Mouse (Mus musculus): ENCODE data around the gene Cdc34b. TPM values are rescaled to one million over a fixed set of nuclear protein-coding genes. Genes with fewer than 3 reads are reported as not detected.

The Cdc34b gene
- polyA plus RNA-seq, 1 experiment from 2014 or later = not detected

- Histone ChIP-seq H3K36me3 (ENCODE audit: control insufficient read depth, insufficient read depth, low read length) (no peaks in the 10 kb centered on the region), H3K9ac (ENCODE audit: low read depth, low read length) (no peak overlapping the region), H3K4me1 (ENCODE audit: control insufficient read depth, insufficient read depth, low read depth, low read length) (no peaks in the 10 kb centered on the region), H3K27ac (ENCODE audit: low read depth, low read length) (no peak overlapping the region), H3K4me2 (ENCODE audit: low read length) (no peak overlapping the region), H3K27me3 (replicated peaks; ENCODE audit: control insufficient read depth, insufficient read depth, low read length) (no peaks in the 10 kb centered on the region), H3K4me3 (ENCODE audit: low read length) (no peak overlapping the region), H3K9me3 (ENCODE audit: control insufficient read depth, low read length) (no peaks in the 10 kb centered on the region)
- ATAC-seq = no peak
- WGBS = 28% methylated on average over 4 of the region's 4 CpGs
Measured at GRCm38 (mm10) chr11:94729565-94729964, 12.0 kb upstream of the Cdc34b start.

GRCm38 (mm10) chr11:94730261-94730660, 11.3 kb upstream of the Cdc34b start:
- ATAC-seq = no peak
- 34% methylated on average over 5 of the region's 5 CpGs for whole genome bisulfite sequencing

GRCm38 (mm10) chr11:94731229-94731628, 10.4 kb upstream of the Cdc34b start:
- Histone ChIP-seq H3K4me1 (ENCODE audit: control insufficient read depth, insufficient read depth, low read depth, low read length) (no peaks in the 10 kb centered on the region), H3K36me3 (ENCODE audit: control insufficient read depth, insufficient read depth, low read length) (no peaks in the 10 kb centered on the region), H3K27ac (ENCODE audit: low read depth, low read length) (no peak overlapping the region), H3K4me2 (ENCODE audit: low read length) (no peak overlapping the region), H3K9ac (ENCODE audit: low read depth, low read length) (no peak overlapping the region; the same call in 1 of the 2 replicates), H3K27me3 (replicated peaks; ENCODE audit: control insufficient read depth, insufficient read depth, low read length) (no peaks in the 10 kb centered on the region), H3K4me3 (ENCODE audit: low read length) (no peak overlapping the region), H3K9me3 (ENCODE audit: control insufficient read depth, low read length) (no peaks in the 10 kb centered on the region)
- WGBS = 88% methylated on average over 12 of the region's 12 CpGs
- no peak for ATAC-seq

More at GRCm38 (mm10) chr11:94730261-94730660, 11.3 kb upstream of the Cdc34b start:
- no peaks in the 10 kb centered on the region for H3K4me1 ChIP-seq (ENCODE audit: control insufficient read depth, insufficient read depth, low read depth, low read length)
- no peak overlapping the region for H3K9ac ChIP-seq (ENCODE audit: low read depth, low read length)
- no peaks in the 10 kb centered on the region for H3K36me3 ChIP-seq (ENCODE audit: control insufficient read depth, insufficient read depth, low read length)
- H3K27me3 ChIP-seq (replicated peaks; ENCODE audit: control insufficient read depth, insufficient read depth, low read length) = no peaks in the 10 kb centered on the region
- H3K27ac ChIP-seq (ENCODE audit: low read depth, low read length) = no peak overlapping the region
- no peak overlapping the region for H3K4me2 ChIP-seq (ENCODE audit: low read length)
- no peaks in the 10 kb centered on the region for H3K9me3 ChIP-seq (ENCODE audit: control insufficient read depth, low read length)
- H3K4me3 ChIP-seq (ENCODE audit: low read length) = no peak overlapping the region

- no peak overlapping the region for H3K27ac ChIP-seq (ENCODE audit: low read depth, low read length)
- WGBS = 49% methylated on average over 8 of the region's 8 CpGs
- no peak overlapping the region for H3K9ac ChIP-seq (ENCODE audit: low read depth, low read length)
- H3K27me3 ChIP-seq (replicated peaks; ENCODE audit: control insufficient read depth, insufficient read depth, low read length) = no peaks in the 10 kb centered on the region
- no peak overlapping the region for H3K4me3 ChIP-seq (ENCODE audit: low read length)
- no peak overlapping the region for H3K4me2 ChIP-seq (ENCODE audit: low read length)
- H3K36me3 ChIP-seq (ENCODE audit: control insufficient read depth, insufficient read depth, low read length) = no peaks in the 10 kb centered on the region
- H3K9me3 ChIP-seq (ENCODE audit: control insufficient read depth, low read length) = no peaks in the 10 kb centered on the region
- H3K4me1 ChIP-seq (ENCODE audit: control insufficient read depth, insufficient read depth, low read depth, low read length) = no peaks in the 10 kb centered on the region
- no peak for ATAC-seq
Measured at GRCm38 (mm10) chr11:94732773-94733172, 8.8 kb upstream of the Cdc34b start.

GRCm38 (mm10) chr11:94735746-94736145, 5.8 kb upstream of the Cdc34b start:
- no peak for ATAC-seq
- 70% methylated on average over 2 of the region's 2 CpGs for WGBS
- no peaks in the 10 kb centered on the region for H3K4me1 ChIP-seq (ENCODE audit: control insufficient read depth, insufficient read depth, low read depth, low read length)
- no peak overlapping the region for H3K9ac ChIP-seq (ENCODE audit: low read depth, low read length)
- H3K4me2 ChIP-seq (ENCODE audit: low read length) = no peak overlapping the region
- no peak overlapping the region for H3K4me3 ChIP-seq (ENCODE audit: low read length)
- H3K9me3 ChIP-seq (ENCODE audit: control insufficient read depth, low read length) = no peaks in the 10 kb centered on the region
- H3K36me3 ChIP-seq (ENCODE audit: control insufficient read depth, insufficient read depth, low read length) = no peaks in the 10 kb centered on the region
- no peak overlapping the region for H3K27ac ChIP-seq (ENCODE audit: low read depth, low read length)
- no peaks in the 10 kb centered on the region for H3K27me3 ChIP-seq (replicated peaks; ENCODE audit: control insufficient read depth, insufficient read depth, low read length)

- ATAC-seq = no peak
- Histone ChIP-seq H3K36me3 (ENCODE audit: control insufficient read depth, insufficient read depth, low read length) (no peaks in the 10 kb centered on the region), H3K4me1 (ENCODE audit: control insufficient read depth, insufficient read depth, low read depth, low read length) (no peaks in the 10 kb centered on the region)
Measured at GRCm38 (mm10) chr11:94752946-94753713, 11.5 kb downstream of the Cdc34b start.

GRCm38 (mm10) chr11:94759916-94760315, 18.3 kb downstream of the Cdc34b start:
- H3K27me3 ChIP-seq (replicated peaks; ENCODE audit: control insufficient read depth, insufficient read depth, low read length) = no peaks in the 10 kb centered on the region
- H3K9me3 ChIP-seq (ENCODE audit: control insufficient read depth, low read length) = no peaks in the 10 kb centered on the region
- H3K4me3 ChIP-seq (ENCODE audit: low read length) = no peak overlapping the region
- no peaks in the 10 kb centered on the region for H3K4me1 ChIP-seq (ENCODE audit: control insufficient read depth, insufficient read depth, low read depth, low read length)
- H3K36me3 ChIP-seq (ENCODE audit: control insufficient read depth, insufficient read depth, low read length) = no peaks in the 10 kb centered on the region
- H3K4me2 ChIP-seq (ENCODE audit: low read length) = no peak overlapping the region
- H3K27ac ChIP-seq (ENCODE audit: low read depth, low read length) = no peak overlapping the region
- 85% methylated on average over 6 of the region's 6 CpGs for WGBS
- ATAC-seq = no peak
- no peak overlapping the region for H3K9ac ChIP-seq (ENCODE audit: low read depth, low read length)

More at GRCm38 (mm10) chr11:94752946-94753713, 11.5 kb downstream of the Cdc34b start:
- H3K4me3 ChIP-seq (ENCODE audit: low read length) = no peak overlapping the region
- H3K4me2 ChIP-seq (ENCODE audit: low read length) = no peak overlapping the region
- no peak overlapping the region for H3K9ac ChIP-seq (ENCODE audit: low read depth, low read length)
- no peaks in the 10 kb centered on the region for H3K27me3 ChIP-seq (replicated peaks; ENCODE audit: control insufficient read depth, insufficient read depth, low read length)
- H3K27ac ChIP-seq (ENCODE audit: low read depth, low read length) = no peak overlapping the region
- no peaks in the 10 kb centered on the region for H3K9me3 ChIP-seq (ENCODE audit: control insufficient read depth, low read length)
- 75% methylated on average over 2 of the region's 2 CpGs for WGBS

GRCm38 (mm10) chr11:94760364-94760763, 18.8 kb downstream of the Cdc34b start:
- H3K27ac ChIP-seq (ENCODE audit: low read depth, low read length) = no peak overlapping the region
- 83% methylated on average over 3 of the region's 3 CpGs for WGBS
- H3K36me3 ChIP-seq (ENCODE audit: control insufficient read depth, insufficient read depth, low read length) = no peaks in the 10 kb centered on the region
- H3K9me3 ChIP-seq (ENCODE audit: control insufficient read depth, low read length) = no peaks in the 10 kb centered on the region
- ATAC-seq = no peak
- no peaks in the 10 kb centered on the region for H3K27me3 ChIP-seq (replicated peaks; ENCODE audit: control insufficient read depth, insufficient read depth, low read length)
- H3K4me3 ChIP-seq (ENCODE audit: low read length) = no peak overlapping the region
- no peak overlapping the region for H3K4me2 ChIP-seq (ENCODE audit: low read length)
- no peaks in the 10 kb centered on the region for H3K4me1 ChIP-seq (ENCODE audit: control insufficient read depth, insufficient read depth, low read depth, low read length)
- H3K9ac ChIP-seq (ENCODE audit: low read depth, low read length) = no peak overlapping the region

- 81% methylated on average over 7 of the region's 7 CpGs for WGBS
- H3K4me3 ChIP-seq (ENCODE audit: low read length) = no peak overlapping the region
- H3K36me3 ChIP-seq (ENCODE audit: control insufficient read depth, insufficient read depth, low read length) = no peaks in the 10 kb centered on the region
- no peak overlapping the region for H3K4me2 ChIP-seq (ENCODE audit: low read length)
- no peaks in the 10 kb centered on the region for H3K4me1 ChIP-seq (ENCODE audit: control insufficient read depth, insufficient read depth, low read depth, low read length)
- H3K9me3 ChIP-seq (ENCODE audit: control insufficient read depth, low read length) = no peaks in the 10 kb centered on the region
- ATAC-seq = no peak
- no peak overlapping the region for H3K9ac ChIP-seq (ENCODE audit: low read depth, low read length)
- H3K27me3 ChIP-seq (replicated peaks; ENCODE audit: control insufficient read depth, insufficient read depth, low read length) = no peaks in the 10 kb centered on the region
- H3K27ac ChIP-seq (ENCODE audit: low read depth, low read length) = no peak overlapping the region
Measured at GRCm38 (mm10) chr11:94760799-94761198, 19.2 kb downstream of the Cdc34b start.
